Mouse (Mus musculus) stomach, postnatal 0 days (tissue): ENCODE data around the gene 6330409D20Rik. TPM values are rescaled to one million over a fixed set of nuclear protein-coding genes. Genes with fewer than 3 reads are reported as not detected.

ENCODE experiments used
- ATAC-seq: fragments of 200-750 bp; cut with Nextera tagmentation; 2 replicates; pipeline ENCODE4 v1.8.0; 2017; ENCODE audit not compliant: low FRiP score, low TSS enrichment
- DNase-seq: peaks from one replicate; pipeline ENCODE4 v3.0.0-alpha.2; 2016; ENCODE audit warnings: low spot score
- H3K27ac ChIP-seq: fragments of 300-500 bp; sonication (generic); replicated peaks from 2 replicates; pipeline ENCODE4 v1.5.1; 2014; ENCODE audit warnings: mild to moderate bottlenecking, control low read depth
- H3K27me3 ChIP-seq: fragments of 300-500 bp; sonication (generic); 2 replicates; pipeline ENCODE4 v1.6.1; 2014; ENCODE audit warnings: low read length; ENCODE audit not compliant: control insufficient read depth, insufficient read depth
- H3K36me3 ChIP-seq: fragments of 300-500 bp; sonication (generic); 2 replicates; pipeline ENCODE4 v1.6.1; 2014; ENCODE audit warnings: low read length, mixed read lengths; ENCODE audit not compliant: control insufficient read depth, insufficient read depth
- H3K4me1 ChIP-seq: fragments of 300-500 bp; sonication (generic); replicated peaks from 2 replicates; pipeline ENCODE4 v1.6.1; 2014; ENCODE audit warnings: antibody characterized with exemption; ENCODE audit not compliant: control insufficient read depth, insufficient read depth
- H3K4me2 ChIP-seq: fragments of 300-500 bp; sonication (generic); replicated peaks from 2 replicates; pipeline ENCODE4 v1.6.1; 2014; ENCODE audit warnings: low read depth, mild to moderate bottlenecking, control low read depth, moderate library complexity
- H3K4me3 ChIP-seq: fragments of 300-500 bp; sonication (generic); 2 replicates; pipeline ENCODE4 v1.5.1; 2014; ENCODE audit warnings: low read depth, low read length, control low read depth
- H3K9ac ChIP-seq: fragments of 300-500 bp; sonication (generic); 2 replicates; pipeline ENCODE4 v1.6.1; 2014; ENCODE audit warnings: mild to moderate bottlenecking, low read length, control low read depth, mixed read lengths
- H3K9me3 ChIP-seq: fragments of 300-500 bp; sonication (generic); 2 replicates; pipeline ENCODE4 v1.6.1; 2016; ENCODE audit warnings: low read length; ENCODE audit not compliant: control insufficient read depth
- CTCF ChIP-seq: IDR thresholded peaks from 2 replicates; pipeline ENCODE4 v1.5.1; 2016; ENCODE audit warnings: antibody characterized with exemption, low read depth, mild to moderate bottlenecking, moderate library complexity
- EP300 ChIP-seq: optimal IDR thresholded peaks from 2 replicates; pipeline ENCODE3; 2016; ENCODE audit warnings: antibody characterized with exemption
- WGBS: fragments of 180-500 bp; shearing (Covaris S2); extraction: QIAGEN DNeasy Blood & Tissue Kit; methylation state at CpG from one replicate; pipeline ENCODE4 v1.1.7; 2014; 5-methylcytosine and 5-hydroxymethylcytosine counted together
- polyA plus RNA-seq: library from polyadenylated mRNA; unstranded; fragments of >200 nt; fragmentation: Nextera tagmentation; extraction: Ambion mirVana; gene quantifications from 2 replicates; pipeline ENCODE4 v1.2.1, GENCODE M21; 2015

The 6330409D20Rik gene
- polyA plus RNA-seq, 1 experiment from 2014 or later = not detected

DNA sequence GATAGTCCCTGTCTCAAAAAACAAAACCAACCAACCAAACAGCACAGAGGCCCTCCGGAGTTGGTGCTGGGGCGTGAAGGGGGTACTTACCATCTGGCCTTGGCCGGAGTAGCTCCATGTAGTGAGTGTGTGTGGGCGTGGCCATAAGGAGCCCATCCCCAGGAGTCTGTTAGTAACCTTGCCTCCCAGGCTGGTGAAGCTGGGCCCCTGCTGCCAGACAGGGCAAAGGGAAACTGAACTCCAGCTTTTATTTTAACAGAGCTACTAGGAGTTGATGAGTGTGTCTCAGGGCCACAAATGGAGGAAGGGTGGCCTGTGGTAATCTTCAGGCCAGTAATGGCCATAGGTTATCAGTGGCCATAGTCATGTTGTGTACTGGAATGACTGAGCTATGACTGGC, 6.3 kb downstream of the 6330409D20Rik start:
- DNase-seq = no peak
- Histone ChIP-seq H3K4me1 (no peaks in the 10 kb centered on the region), H3K27ac (peak overlapping the region; percentile 40), H3K36me3 (no peaks in the 10 kb centered on the region), H3K4me3 (no peak overlapping the region), H3K9ac (no peak overlapping the region), H3K4me2 (no peak overlapping the region), H3K27me3 (no peaks in the 10 kb centered on the region), H3K9me3 (no peaks in the 10 kb centered on the region)
- 55% methylated on average over 4 of the region's 4 CpGs for WGBS
- TF ChIP-seq EP300 = no peak
- no peak for TF ChIP-seq CTCF
- no peak for ATAC-seq

DNA sequence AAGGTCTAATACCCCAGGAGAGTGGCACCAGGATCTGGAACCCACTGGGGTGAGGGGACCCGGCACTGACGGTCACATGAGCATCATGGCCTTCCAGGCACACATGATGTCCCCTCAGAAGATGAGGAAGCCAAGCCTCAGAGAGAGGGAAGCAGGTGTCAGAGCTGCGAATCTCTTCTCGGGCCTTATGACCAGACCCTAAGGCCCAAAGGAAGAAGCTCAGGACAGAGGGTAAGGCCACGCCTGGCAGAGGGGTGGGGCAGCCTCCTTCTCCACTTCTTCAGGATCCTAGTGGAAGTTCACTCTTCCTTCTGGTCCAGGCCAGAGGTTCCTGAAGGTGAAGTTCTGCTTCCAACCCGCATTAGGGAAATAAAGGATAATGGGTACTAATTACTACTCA, 8.1 kb downstream of the 6330409D20Rik start:
- ATAC-seq (no peak), DNase-seq (no peak)
- H3K4me1 ChIP-seq = no peaks in the 10 kb centered on the region
- H3K27ac ChIP-seq = no peak overlapping the region; the same call in 1 of the 2 replicates
- no peak overlapping the region for H3K4me2 ChIP-seq
- TF ChIP-seq EP300 (no peak), CTCF (no peak)
- H3K9ac ChIP-seq = no peak overlapping the region
- no peaks in the 10 kb centered on the region for H3K27me3 ChIP-seq
- WGBS = 74% methylated on average over 6 of the region's 6 CpGs
- H3K9me3 ChIP-seq = no peaks in the 10 kb centered on the region
- H3K4me3 ChIP-seq = no peak overlapping the region
- no peaks in the 10 kb centered on the region for H3K36me3 ChIP-seq

DNA sequence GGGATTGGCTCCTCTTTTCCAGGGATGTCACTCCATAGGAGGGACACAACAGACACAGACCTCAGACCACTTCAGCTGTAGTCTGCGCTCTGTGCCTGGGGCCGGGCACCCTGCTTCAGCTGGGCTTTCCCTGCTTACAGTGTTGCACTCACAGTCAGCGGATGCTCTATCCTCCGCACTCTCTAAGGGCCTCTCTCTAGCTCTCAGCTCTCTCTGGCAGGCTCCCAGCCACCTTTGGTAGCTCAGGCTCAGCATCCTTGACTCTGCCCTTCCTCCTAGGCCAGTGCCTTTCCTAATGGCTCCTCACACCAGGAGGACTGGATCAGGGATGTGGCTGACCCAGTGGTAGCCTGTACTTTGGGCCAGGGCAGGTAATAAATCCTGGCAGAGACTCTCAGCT, 8.9 kb downstream of the 6330409D20Rik start:
- no peak overlapping the region for H3K4me2 ChIP-seq
- H3K9me3 ChIP-seq = no peaks in the 10 kb centered on the region
- TF ChIP-seq CTCF (no peak), EP300 (no peak)
- no peaks in the 10 kb centered on the region for H3K36me3 ChIP-seq
- ATAC-seq = no peak
- peak overlapping the region; percentile 40; the same call in 1 of the 2 replicates for H3K27ac ChIP-seq
- 48% methylated on average over 4 of the region's 4 CpGs for WGBS
- no peak overlapping the region for H3K4me3 ChIP-seq
- no peaks in the 10 kb centered on the region for H3K4me1 ChIP-seq
- H3K27me3 ChIP-seq = no peaks in the 10 kb centered on the region
- no peak overlapping the region for H3K9ac ChIP-seq
- no peak for DNase-seq

DNA sequence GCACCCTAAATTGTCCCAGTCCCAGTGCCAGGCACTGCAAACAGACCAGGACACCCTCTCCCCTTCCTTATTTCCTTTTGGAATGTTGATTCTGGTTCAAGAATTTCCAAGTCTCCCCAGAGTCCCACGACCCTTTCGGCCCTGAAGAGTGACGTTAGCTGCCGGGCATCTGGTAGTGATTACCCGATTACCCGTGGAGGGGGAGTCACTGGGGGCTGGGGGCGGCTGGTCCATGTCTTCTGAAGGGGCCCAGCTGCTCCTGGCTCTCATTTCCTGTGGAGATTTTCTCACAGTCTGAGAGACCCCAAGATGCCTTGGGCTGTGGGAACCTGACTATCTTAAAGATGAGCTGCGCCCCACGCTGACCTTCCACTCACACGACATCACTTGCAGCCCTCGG, 10.0 kb downstream of the 6330409D20Rik start:
- ATAC-seq (no peak), DNase-seq (no peak)
- no peak overlapping the region for H3K4me3 ChIP-seq
- H3K36me3 ChIP-seq = no peaks in the 10 kb centered on the region
- WGBS = 21% methylated on average over 11 of the region's 11 CpGs
- no peaks in the 10 kb centered on the region for H3K27me3 ChIP-seq
- 0 out of 2 replicates have a peak overlapping the region, but pooled peaks have one; percentile 11 for H3K4me2 ChIP-seq
- H3K9me3 ChIP-seq = no peaks in the 10 kb centered on the region
- H3K4me1 ChIP-seq = no peaks in the 10 kb centered on the region
- peak overlapping the region; percentile 45; the same call in 1 of the 2 replicates for H3K27ac ChIP-seq
- TF ChIP-seq CTCF (no peak), EP300 (no peak)
- H3K9ac ChIP-seq = peak overlapping the region; percentile 27; the same call in 1 of the 2 replicates

DNA sequence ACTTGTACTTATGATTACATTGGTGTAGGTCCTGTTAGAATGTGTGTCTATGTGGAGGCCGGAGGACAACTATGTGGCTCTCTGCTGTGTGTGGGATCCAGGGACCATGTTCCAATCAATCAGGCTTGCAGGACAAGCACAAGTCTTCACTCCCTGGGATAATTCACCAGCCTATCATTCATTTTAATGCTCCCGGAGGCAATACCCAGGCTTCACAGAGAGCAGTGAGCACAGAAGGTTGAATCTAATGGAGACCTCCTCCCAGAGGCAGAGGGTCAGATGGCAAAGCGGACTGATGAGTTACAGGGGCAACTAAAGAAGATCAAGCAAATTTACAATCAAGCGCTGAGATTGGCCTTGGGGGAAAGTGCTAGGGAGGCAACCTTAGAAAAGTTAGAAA, 11.3 kb downstream of the 6330409D20Rik start:
- Histone ChIP-seq H3K27ac (no peak overlapping the region), H3K4me2 (no peak overlapping the region), H3K4me1 (no peaks in the 10 kb centered on the region), H3K36me3 (no peaks in the 10 kb centered on the region), H3K4me3 (no peak overlapping the region), H3K9ac (no peak overlapping the region), H3K9me3 (no peaks in the 10 kb centered on the region), H3K27me3 (no peaks in the 10 kb centered on the region)
- DNase-seq (no peak), ATAC-seq (no peak)
- TF ChIP-seq EP300 (no peak), CTCF (no peak)
- WGBS = 74% methylated on average over 4 of the region's 4 CpGs

DNA sequence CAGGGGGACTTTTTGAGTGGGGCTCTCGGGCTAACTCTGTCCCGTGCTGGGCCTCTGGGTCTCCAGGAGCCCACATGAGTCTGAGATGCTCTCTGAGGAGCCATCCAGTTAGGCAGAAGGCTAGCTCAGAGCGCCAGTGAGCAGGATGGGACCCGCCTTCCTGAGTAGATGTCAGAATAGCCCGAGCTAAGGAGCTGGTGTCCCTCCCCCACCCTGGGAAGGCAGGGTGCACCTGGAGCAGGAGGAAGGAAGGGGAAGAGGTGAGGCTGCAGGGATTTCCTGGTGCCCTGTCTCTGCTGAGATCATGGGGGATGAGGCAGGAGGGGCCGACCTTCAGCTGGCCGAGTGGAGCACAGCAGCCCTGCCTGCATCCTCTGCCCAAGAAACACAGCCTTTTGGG, 12.4 kb downstream of the 6330409D20Rik start:
- 0 out of 2 replicates have a peak overlapping the region, but pooled peaks have one; percentile 4 for H3K27ac ChIP-seq
- no peak for ATAC-seq
- no peaks in the 10 kb centered on the region for H3K9me3 ChIP-seq
- no peak for DNase-seq
- no peaks in the 10 kb centered on the region for H3K27me3 ChIP-seq
- no peaks in the 10 kb centered on the region for H3K4me1 ChIP-seq
- H3K9ac ChIP-seq = peak overlapping the region; percentile 23; the same call in 1 of the 2 replicates
- TF ChIP-seq CTCF (no peak), EP300 (no peak)
- 54% methylated on average over 7 of the region's 7 CpGs for WGBS
- H3K4me2 ChIP-seq = peak overlapping the region; percentile 25
- peak overlapping the region; percentile 34; the same call in 1 of the 2 replicates for H3K4me3 ChIP-seq
- no peaks in the 10 kb centered on the region for H3K36me3 ChIP-seq
